Mouse (Mus musculus): Measurements from ENCODE around the gene Wwc1. TPM values are rescaled to one million over a fixed set of nuclear protein-coding genes. Genes with fewer than 3 reads are reported as not detected.

The Wwc1 gene
- polyA plus RNA-seq, 1 experiment from 2014 or later: 1.2 TPM

GRCm38 (mm10) chr11:35904955-35905550, 75.3 kb downstream of the Wwc1 start:
- Histone ChIP-seq H3K4me3 (no peak overlapping the region), H3K27me3 (no peaks in the 10 kb centered on the region), H3K4me1 (replicated peaks) (no peaks in the 10 kb centered on the region), H3K4me2 (no peak overlapping the region), H3K27ac (no peak overlapping the region), H3K36me3 (no peaks in the 10 kb centered on the region), H3K9me3 (replicated peaks) (no peaks in the 10 kb centered on the region), H3K9ac (no peak overlapping the region)
- ATAC-seq (replicated peaks; ENCODE audit: insufficient number of reproducible peaks, insufficient read depth, low FRiP score, low read depth): no peak
- WGBS: 81% methylated on average over 7 of the region's 7 CpGs

- ATAC-seq (replicated peaks; ENCODE audit: insufficient number of reproducible peaks, insufficient read depth, low FRiP score, low read depth): no peak
Observed at GRCm38 (mm10) chr11:35903079-35903478, 77.2 kb downstream of the Wwc1 start.

DNA sequence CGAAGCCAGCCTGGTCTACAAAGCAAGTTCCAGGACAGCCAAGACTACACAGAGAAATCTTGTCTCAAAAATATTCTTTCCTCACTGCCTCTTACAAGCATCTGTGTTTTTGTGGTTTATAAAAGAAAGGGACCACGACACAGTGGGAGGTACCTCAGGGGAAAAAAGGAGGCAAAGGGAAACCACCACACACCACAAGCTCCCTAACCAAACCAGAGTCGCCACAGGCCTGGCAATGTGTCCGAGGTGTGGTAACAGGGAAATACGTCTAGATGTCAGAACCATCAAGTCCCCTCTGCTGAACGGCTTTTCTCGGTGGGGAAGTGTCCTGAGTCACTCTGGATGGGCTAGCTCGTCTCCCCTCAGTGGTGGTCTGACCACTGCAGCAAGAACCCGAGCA, 80.4 kb downstream of the Wwc1 start:
- Histone ChIP-seq H3K27ac (no peak overlapping the region), H3K4me1 (replicated peaks) (no peaks in the 10 kb centered on the region), H3K9me3 (replicated peaks) (no peaks in the 10 kb centered on the region), H3K27me3 (no peaks in the 10 kb centered on the region), H3K4me3 (no peak overlapping the region), H3K9ac (no peak overlapping the region), H3K4me2 (no peak overlapping the region), H3K36me3 (no peaks in the 10 kb centered on the region)
- 71% methylated on average over 9 of the region's 9 CpGs for WGBS
- no peak for ATAC-seq (replicated peaks; ENCODE audit: insufficient number of reproducible peaks, insufficient read depth, low FRiP score, low read depth)

More at GRCm38 (mm10) chr11:35903079-35903478, 77.2 kb downstream of the Wwc1 start:
- Histone ChIP-seq H3K4me2 (no peak overlapping the region), H3K9ac (no peak overlapping the region), H3K27ac (no peak overlapping the region), H3K9me3 (replicated peaks) (no peaks in the 10 kb centered on the region), H3K4me1 (replicated peaks) (no peaks in the 10 kb centered on the region), H3K36me3 (no peaks in the 10 kb centered on the region), H3K27me3 (no peaks in the 10 kb centered on the region), H3K4me3 (no peak overlapping the region)
- WGBS: 53% methylated on average over 9 of the region's 9 CpGs

- peak overlapping the region; percentile 41 for H3K4me2 ChIP-seq
- H3K9me3 ChIP-seq (replicated peaks): no peaks in the 10 kb centered on the region
- WGBS: 47% methylated on average over 4 of the region's 4 CpGs
- H3K27me3 ChIP-seq: no peaks in the 10 kb centered on the region
- H3K4me3 ChIP-seq: no peak overlapping the region
- ATAC-seq (replicated peaks; ENCODE audit: insufficient number of reproducible peaks, insufficient read depth, low FRiP score, low read depth): no peak
- peak overlapping the region; percentile 79 for H3K27ac ChIP-seq
- peaks cover 17% of the 10 kb centered on the region for H3K4me1 ChIP-seq (replicated peaks)
- no peaks in the 10 kb centered on the region for H3K36me3 ChIP-seq
- 0 out of 2 replicates have a peak overlapping the region, but pooled peaks have one; percentile 17 for H3K9ac ChIP-seq
Observed at GRCm38 (mm10) chr11:35893454-35893853, 86.9 kb downstream of the Wwc1 start.

DNA sequence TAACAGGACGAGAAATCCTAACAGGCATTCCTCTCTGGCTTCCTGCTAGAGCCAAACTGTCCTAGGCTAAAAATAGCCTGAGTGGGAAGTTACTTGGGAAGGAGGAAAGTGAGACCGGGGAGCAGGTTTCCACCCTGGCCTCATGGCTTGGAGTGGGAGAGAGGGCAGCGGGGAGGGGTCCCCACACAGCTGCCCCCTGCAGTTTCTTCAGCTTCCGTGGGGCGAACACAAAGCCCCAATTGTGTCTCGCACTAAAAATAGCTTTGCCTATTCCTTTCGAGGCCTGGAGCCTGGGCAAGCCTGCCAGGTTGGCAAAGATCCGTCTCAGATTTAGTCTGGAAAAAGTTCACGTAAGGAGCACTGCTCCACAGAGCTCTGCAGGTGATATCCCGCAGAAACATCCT, 87.3 kb downstream of the Wwc1 start:
- H3K9ac ChIP-seq: 0 out of 2 replicates have a peak overlapping the region, but pooled peaks have one; percentile 17
- H3K9me3 ChIP-seq (replicated peaks): no peaks in the 10 kb centered on the region
- H3K27ac ChIP-seq: peak overlapping the region; percentile 79
- WGBS: 16% methylated on average over 10 of the region's 10 CpGs
- H3K4me1 ChIP-seq (replicated peaks): peaks cover 17% of the 10 kb centered on the region
- no peaks in the 10 kb centered on the region for H3K27me3 ChIP-seq
- no peaks in the 10 kb centered on the region for H3K36me3 ChIP-seq
- peak overlapping the region; percentile 41 for H3K4me2 ChIP-seq
- peak; percentile 64; the same call in 1 of the 2 replicates for ATAC-seq (replicated peaks; ENCODE audit: insufficient number of reproducible peaks, insufficient read depth, low FRiP score, low read depth)
- no peak overlapping the region for H3K4me3 ChIP-seq

GRCm38 (mm10) chr11:35892293-35892692, 88.0 kb downstream of the Wwc1 start:
- Histone ChIP-seq H3K27me3 (no peaks in the 10 kb centered on the region), H3K27ac (peak overlapping the region; percentile 79; the same call in 1 of the 2 replicates), H3K4me3 (no peak overlapping the region), H3K9me3 (replicated peaks) (no peaks in the 10 kb centered on the region), H3K9ac (no peak overlapping the region), H3K36me3 (no peaks in the 10 kb centered on the region), H3K4me1 (replicated peaks) (peaks cover 17% of the 10 kb centered on the region), H3K4me2 (no peak overlapping the region)
- 74% methylated on average over 9 of the region's 9 CpGs for WGBS
- ATAC-seq (replicated peaks; ENCODE audit: insufficient number of reproducible peaks, insufficient read depth, low FRiP score, low read depth): no peak

DNA sequence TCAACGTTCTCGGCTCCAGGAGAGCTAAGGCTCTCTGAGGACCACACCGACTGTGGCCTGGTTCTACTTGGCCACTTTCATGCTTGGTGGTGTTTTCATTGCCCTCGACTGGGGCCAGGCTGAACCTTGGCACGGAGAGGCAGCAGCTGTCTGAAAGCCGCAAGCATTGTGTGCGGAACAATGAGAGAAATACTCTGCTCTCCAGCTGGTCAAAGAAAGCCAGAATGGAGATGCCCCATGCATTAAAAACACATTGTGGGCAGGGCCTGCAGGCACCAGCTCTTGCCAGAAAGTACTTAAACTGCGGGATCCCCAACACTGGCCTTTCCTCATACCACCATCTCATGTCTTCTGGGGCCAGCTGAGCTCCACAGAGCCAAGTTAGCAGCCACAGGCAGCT, 91.5 kb downstream of the Wwc1 start:
- Histone ChIP-seq H3K4me2 (no peak overlapping the region), H3K27me3 (no peaks in the 10 kb centered on the region), H3K36me3 (no peaks in the 10 kb centered on the region), H3K27ac (no peak overlapping the region), H3K9ac (no peak overlapping the region), H3K4me3 (no peak overlapping the region), H3K4me1 (replicated peaks) (peaks cover 15% of the 10 kb centered on the region), H3K9me3 (replicated peaks) (no peaks in the 10 kb centered on the region)
- no peak for ATAC-seq (replicated peaks; ENCODE audit: insufficient number of reproducible peaks, insufficient read depth, low FRiP score, low read depth)
- WGBS: 82% methylated on average over 8 of the region's 8 CpGs

DNA sequence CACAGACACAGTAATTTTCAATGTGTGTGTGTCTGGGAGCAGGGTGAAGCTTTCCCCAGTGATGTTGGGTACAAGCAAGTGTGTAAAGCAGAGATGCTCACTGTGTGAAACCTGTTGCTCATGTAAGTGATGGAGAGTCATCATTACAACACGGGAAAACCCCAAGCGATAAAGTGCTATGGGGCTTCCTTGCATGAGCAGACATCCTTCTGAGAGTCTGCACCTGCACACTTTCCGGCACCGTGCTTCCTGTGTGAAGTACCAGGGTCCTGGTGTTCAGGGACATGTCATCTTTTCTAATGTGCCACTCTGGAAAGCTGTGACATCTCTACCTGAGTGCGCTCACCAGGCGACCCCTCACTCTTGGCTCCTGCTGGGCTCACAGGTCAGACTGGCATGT, 97.5 kb downstream of the Wwc1 start:
- Histone ChIP-seq H3K4me1 (replicated peaks) (peaks cover 11% of the 10 kb centered on the region), H3K36me3 (no peaks in the 10 kb centered on the region), H3K9me3 (replicated peaks) (no peaks in the 10 kb centered on the region), H3K27ac (no peak overlapping the region), H3K4me3 (no peak overlapping the region), H3K27me3 (no peaks in the 10 kb centered on the region), H3K9ac (no peak overlapping the region), H3K4me2 (no peak overlapping the region)
- WGBS: 95% methylated on average over 6 of the region's 6 CpGs
- no peak for ATAC-seq (replicated peaks; ENCODE audit: insufficient number of reproducible peaks, insufficient read depth, low FRiP score, low read depth)

- Histone ChIP-seq H3K27ac (no peak overlapping the region), H3K4me3 (no peak overlapping the region), H3K27me3 (no peaks in the 10 kb centered on the region), H3K9me3 (replicated peaks) (no peaks in the 10 kb centered on the region), H3K4me2 (no peak overlapping the region), H3K36me3 (no peaks in the 10 kb centered on the region), H3K4me1 (replicated peaks) (peaks cover 18% of the 10 kb centered on the region), H3K9ac (no peak overlapping the region)
- WGBS: 31% methylated on average over 4 of the region's 4 CpGs
- no peak for ATAC-seq (replicated peaks; ENCODE audit: insufficient number of reproducible peaks, insufficient read depth, low FRiP score, low read depth)
Observed at GRCm38 (mm10) chr11:35878559-35878897, 101.8 kb downstream of the Wwc1 start.

DNA sequence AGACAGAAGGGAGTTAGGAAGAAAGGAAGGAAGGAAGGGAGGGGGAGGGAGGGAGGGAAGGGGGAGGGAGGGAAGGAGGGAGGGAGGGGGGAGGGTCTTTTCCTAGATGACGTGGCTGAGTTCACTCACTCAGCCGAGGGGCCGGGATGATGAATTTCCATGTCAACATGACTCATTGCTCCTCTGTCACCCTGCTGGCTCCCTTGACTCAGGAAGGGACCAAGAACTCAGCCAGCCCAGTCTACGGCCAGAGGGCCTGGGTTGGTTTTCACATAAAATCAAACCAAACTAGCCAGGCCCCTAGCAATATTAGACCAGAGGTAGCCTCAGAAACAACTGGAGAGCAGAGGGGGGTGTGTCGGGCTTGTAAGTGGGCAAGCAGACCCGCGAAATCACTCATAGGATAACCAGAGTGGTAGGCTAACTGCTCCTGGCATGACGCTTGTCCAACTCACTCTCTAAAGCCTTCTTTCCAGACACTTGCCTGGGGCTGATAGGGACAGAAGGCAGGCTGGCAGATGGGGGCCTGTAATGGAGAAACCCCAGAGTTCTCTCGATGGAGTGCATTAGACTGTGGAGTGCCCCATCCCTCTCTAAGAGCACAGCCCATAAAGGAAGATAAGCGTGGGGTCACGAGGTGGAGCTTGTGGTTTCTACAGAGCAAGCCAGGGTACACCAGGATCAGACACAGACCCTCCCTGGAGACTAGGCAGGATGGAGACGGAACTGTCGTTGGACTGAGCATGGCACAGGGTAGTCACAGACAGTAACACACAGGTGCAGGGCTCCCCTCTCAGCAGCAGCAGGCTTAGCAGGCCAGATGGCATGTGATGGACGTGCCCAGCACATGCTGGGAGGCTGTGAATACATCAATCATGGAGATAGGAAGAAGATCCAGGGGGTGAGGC, 102.4 kb downstream of the Wwc1 start:
- H3K27ac ChIP-seq: no peak overlapping the region; the same call in 1 of the 2 replicates
- H3K4me2 ChIP-seq: no peak overlapping the region
- H3K4me1 ChIP-seq (replicated peaks): peaks cover 19% of the 10 kb centered on the region
- WGBS: 36% methylated on average over 14 of the region's 14 CpGs
- ATAC-seq (replicated peaks; ENCODE audit: insufficient number of reproducible peaks, insufficient read depth, low FRiP score, low read depth): no peak; the same call in 1 of the 2 replicates
- no peak overlapping the region for H3K9ac ChIP-seq
- no peaks in the 10 kb centered on the region for H3K9me3 ChIP-seq (replicated peaks)
- no peaks in the 10 kb centered on the region for H3K36me3 ChIP-seq
- no peak overlapping the region for H3K4me3 ChIP-seq
- H3K27me3 ChIP-seq: no peaks in the 10 kb centered on the region

GRCm38 (mm10) chr11:35873624-35874244, 106.6 kb downstream of the Wwc1 start:
- H3K36me3 ChIP-seq: no peaks in the 10 kb centered on the region
- no peak overlapping the region for H3K9ac ChIP-seq
- WGBS: 26% methylated on average over 21 of the region's 21 CpGs
- ATAC-seq (replicated peaks; ENCODE audit: insufficient number of reproducible peaks, insufficient read depth, low FRiP score, low read depth): no peak
- no peaks in the 10 kb centered on the region for H3K9me3 ChIP-seq (replicated peaks)
- peak overlapping the region; percentile 55 for H3K4me2 ChIP-seq
- no peaks in the 10 kb centered on the region for H3K27me3 ChIP-seq
- H3K4me3 ChIP-seq: 0 out of 2 replicates have a peak overlapping the region, but pooled peaks have one; percentile 12
- peaks cover 17% of the 10 kb centered on the region for H3K4me1 ChIP-seq (replicated peaks)
- H3K27ac ChIP-seq: no peak overlapping the region
